Mouse (Mus musculus) forebrain, embryonic 12.5 days (tissue): ENCODE measurements at regions not wholly inside any gene's neighbourhood (a gene's known extent, or its start where the extent isn't known, plus 50 kb on each side); places are given as distances from the start of the nearest gene placed in this dataset.

Experiments used
- ATAC-seq: fragments of 200-750 bp; cut with Nextera tagmentation; 2 replicates; pipeline ENCODE4 v1.8.0; 2017; ENCODE audit warnings: moderate TSS enrichment; ENCODE audit not compliant: low FRiP score
- H3K27ac ChIP-seq: fragments of 300-500 bp; sonication (generic); 2 replicates; pipeline ENCODE4 v1.5.1; 2016; ENCODE audit warnings: mild to moderate bottlenecking
- H3K27me3 ChIP-seq: fragments of 300-500 bp; sonication (generic); 2 replicates; pipeline ENCODE4 v1.6.1; 2016; ENCODE audit warnings: mild to moderate bottlenecking
- H3K36me3 ChIP-seq: fragments of 300-500 bp; sonication (generic); replicated peaks from 2 replicates; pipeline ENCODE4 v1.6.1; 2016; ENCODE audit warnings: mild to moderate bottlenecking
- H3K4me1 ChIP-seq: fragments of 300-500 bp; sonication (generic); 2 replicates; pipeline ENCODE4 v1.6.1; 2016
- H3K4me2 ChIP-seq: fragments of 300-500 bp; sonication (generic); 2 replicates; pipeline ENCODE4 v1.6.1; 2016; ENCODE audit warnings: mild to moderate bottlenecking, moderate library complexity
- H3K4me3 ChIP-seq: fragments of 300-500 bp; sonication (generic); replicated peaks from 2 replicates; pipeline ENCODE4 v1.5.1; 2016; ENCODE audit warnings: mild to moderate bottlenecking
- H3K9ac ChIP-seq: fragments of 300-500 bp; sonication (generic); 2 replicates; pipeline ENCODE4 v1.6.1; 2016; ENCODE audit warnings: mild to moderate bottlenecking
- H3K9me3 ChIP-seq: fragments of 300-500 bp; sonication (generic); 2 replicates; pipeline ENCODE4 v1.6.1; 2016
- WGBS: fragments of 180-500 bp; shearing (Covaris S2); methylation state at CpG from one replicate; pipeline ENCODE4 v1.1.7; 2016; 5-methylcytosine and 5-hydroxymethylcytosine counted together

DNA sequence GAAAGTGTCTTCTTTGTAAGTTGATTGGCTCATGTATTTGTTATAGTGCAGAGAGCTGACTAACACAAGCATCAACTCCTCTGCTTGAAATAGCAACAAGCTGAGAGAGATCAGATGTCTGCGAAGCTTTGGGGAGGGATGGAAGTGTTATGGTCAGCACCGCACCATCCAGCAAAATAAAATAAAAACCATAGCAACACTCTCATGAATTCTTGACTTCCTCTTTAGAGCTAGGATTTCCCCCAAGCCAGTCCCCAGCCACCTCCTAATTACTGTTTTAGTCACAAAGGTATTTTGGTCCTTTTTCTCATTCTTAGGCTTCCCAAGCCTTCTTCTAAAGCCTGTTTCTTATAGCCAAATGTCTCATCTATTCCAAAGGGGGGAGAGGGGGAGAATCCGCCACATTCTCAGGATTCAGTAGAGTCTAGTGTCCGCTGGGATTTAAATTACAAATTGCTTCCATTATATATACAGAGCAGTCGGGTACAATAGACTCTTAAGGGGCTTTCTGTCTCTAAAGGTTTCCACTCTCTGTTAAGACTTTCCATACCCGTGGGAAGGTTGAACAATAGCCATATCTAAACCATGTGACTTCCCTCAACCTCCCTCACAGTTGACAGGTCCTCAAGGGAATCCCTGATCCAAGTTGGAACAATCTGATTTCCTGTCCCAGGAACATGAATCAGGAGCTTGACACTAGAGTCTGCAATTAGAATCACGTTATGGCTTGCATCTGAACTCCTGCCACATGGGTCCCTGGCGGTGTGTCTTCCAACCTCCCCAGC, 386.7 kb downstream of the Rapgef2 start:
- Histone ChIP-seq H3K9ac (no peak overlapping the region), H3K4me2 (no peak overlapping the region), H3K4me3 (no peak overlapping the region), H3K27ac (no peak overlapping the region), H3K27me3 (no peaks in the 10 kb centered on the region), H3K9me3 (no peaks in the 10 kb centered on the region), H3K36me3 (no peaks in the 10 kb centered on the region), H3K4me1 (peaks cover 26% of the 10 kb centered on the region)
- no peak for ATAC-seq
- WGBS = 57% methylated on average over 8 of the region's 8 CpGs

GRCm38 (mm10) chr3:78889326-78889725, 397.0 kb downstream of the Rapgef2 start:
- no peaks in the 10 kb centered on the region for H3K9me3 ChIP-seq
- H3K4me1 ChIP-seq = no peaks in the 10 kb centered on the region
- no peak overlapping the region for H3K4me3 ChIP-seq
- no peaks in the 10 kb centered on the region for H3K27me3 ChIP-seq
- H3K4me2 ChIP-seq = no peak overlapping the region
- H3K36me3 ChIP-seq = no peaks in the 10 kb centered on the region
- ATAC-seq = no peak
- no peak overlapping the region for H3K27ac ChIP-seq
- WGBS = 87% methylated on average over 3 of the region's 3 CpGs
- H3K9ac ChIP-seq = no peak overlapping the region

DNA sequence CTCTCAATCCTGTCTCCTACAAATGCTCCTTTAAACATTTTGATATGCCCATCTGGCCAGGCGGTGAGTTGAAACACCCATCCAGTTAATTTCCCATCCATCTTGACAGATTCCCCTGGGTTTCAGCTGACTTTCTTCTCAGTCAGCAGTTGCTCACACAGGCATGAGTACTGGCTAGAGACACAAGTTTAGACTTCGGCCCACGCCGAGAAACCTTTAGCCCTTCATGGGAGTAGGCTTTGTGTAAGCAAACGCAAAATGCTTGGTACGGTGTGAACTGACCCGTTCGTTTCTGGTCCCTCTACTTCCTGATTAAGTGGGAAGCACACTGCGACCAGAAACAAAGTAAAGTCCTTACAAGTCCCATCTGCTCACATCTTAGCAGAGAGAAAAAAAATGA, 401.6 kb downstream of the Rapgef2 start:
- no peaks in the 10 kb centered on the region for H3K4me1 ChIP-seq
- 90% methylated on average over 9 of the region's 9 CpGs for WGBS
- no peaks in the 10 kb centered on the region for H3K9me3 ChIP-seq
- no peak overlapping the region for H3K4me3 ChIP-seq
- no peak overlapping the region for H3K9ac ChIP-seq
- ATAC-seq = no peak
- no peaks in the 10 kb centered on the region for H3K27me3 ChIP-seq
- no peak overlapping the region for H3K27ac ChIP-seq
- no peaks in the 10 kb centered on the region for H3K36me3 ChIP-seq
- H3K4me2 ChIP-seq = no peak overlapping the region

DNA sequence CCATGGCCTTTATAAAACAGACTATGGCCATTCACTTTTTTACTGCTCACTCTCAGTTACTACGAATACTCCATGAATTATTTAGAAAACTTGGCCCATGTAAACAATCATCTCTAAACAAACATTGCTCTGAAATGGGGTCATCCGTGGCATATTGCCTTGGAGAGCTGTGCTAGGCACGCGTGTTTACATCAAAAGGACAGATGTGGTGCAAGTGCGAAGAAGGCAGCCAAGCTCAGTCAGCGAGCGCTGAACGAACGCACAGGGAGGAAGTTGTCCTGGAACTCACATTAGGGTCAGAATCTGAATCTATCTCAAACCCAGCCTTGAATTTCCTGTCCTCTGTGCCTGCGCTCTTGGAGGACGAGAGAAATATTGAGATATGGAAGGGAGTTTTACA, 402.3 kb downstream of the Rapgef2 start:
- H3K27me3 ChIP-seq = no peaks in the 10 kb centered on the region
- 90% methylated on average over 11 of the region's 11 CpGs for WGBS
- no peak for ATAC-seq

GRCm38 (mm10) chr3:78880072-78880471, 406.2 kb downstream of the Rapgef2 start:
- Histone ChIP-seq H3K9ac (no peak overlapping the region), H3K4me1 (peaks cover 3% of the 10 kb centered on the region; the same call in 1 of the 2 replicates), H3K4me3 (no peak overlapping the region), H3K27ac (no peak overlapping the region), H3K36me3 (no peaks in the 10 kb centered on the region), H3K9me3 (no peaks in the 10 kb centered on the region), H3K27me3 (no peaks in the 10 kb centered on the region), H3K4me2 (no peak overlapping the region)
- ATAC-seq = no peak
- whole genome bisulfite sequencing = 90% methylated on average over 13 of the region's 13 CpGs

More for the DNA sequence above, 402.3 kb downstream of the Rapgef2 start:
- Histone ChIP-seq H3K4me2 (no peak overlapping the region), H3K9ac (no peak overlapping the region), H3K36me3 (no peaks in the 10 kb centered on the region), H3K9me3 (no peaks in the 10 kb centered on the region), H3K4me3 (no peak overlapping the region), H3K27ac (no peak overlapping the region), H3K4me1 (no peaks in the 10 kb centered on the region)

GRCm38 (mm10) chr3:78877323-78877722, 409.0 kb downstream of the Rapgef2 start:
- no peak for ATAC-seq
- H3K36me3 ChIP-seq = no peaks in the 10 kb centered on the region
- H3K4me1 ChIP-seq = peaks cover 3% of the 10 kb centered on the region; the same call in 1 of the 2 replicates
- no peaks in the 10 kb centered on the region for H3K27me3 ChIP-seq
- no peak overlapping the region for H3K4me3 ChIP-seq
- no peak overlapping the region for H3K9ac ChIP-seq
- no peaks in the 10 kb centered on the region for H3K9me3 ChIP-seq
- WGBS = 13% methylated on average over 3 of the region's 3 CpGs
- H3K4me2 ChIP-seq = no peak overlapping the region
- no peak overlapping the region for H3K27ac ChIP-seq

- Histone ChIP-seq H3K27me3 (no peaks in the 10 kb centered on the region), H3K4me1 (peaks cover 14% of the 10 kb centered on the region), H3K36me3 (no peaks in the 10 kb centered on the region), H3K4me2 (no peak overlapping the region), H3K9me3 (no peaks in the 10 kb centered on the region), H3K4me3 (no peak overlapping the region), H3K27ac (no peak overlapping the region), H3K9ac (no peak overlapping the region)
- ATAC-seq = no peak; the same call in 1 of the 2 replicates
- WGBS = 47% methylated on average over 1 of the region's 1 CpGs
These were observed 419.4 kb downstream of the Rapgef2 start for GRCm38 (mm10) chr3:78866896-78867295.

DNA sequence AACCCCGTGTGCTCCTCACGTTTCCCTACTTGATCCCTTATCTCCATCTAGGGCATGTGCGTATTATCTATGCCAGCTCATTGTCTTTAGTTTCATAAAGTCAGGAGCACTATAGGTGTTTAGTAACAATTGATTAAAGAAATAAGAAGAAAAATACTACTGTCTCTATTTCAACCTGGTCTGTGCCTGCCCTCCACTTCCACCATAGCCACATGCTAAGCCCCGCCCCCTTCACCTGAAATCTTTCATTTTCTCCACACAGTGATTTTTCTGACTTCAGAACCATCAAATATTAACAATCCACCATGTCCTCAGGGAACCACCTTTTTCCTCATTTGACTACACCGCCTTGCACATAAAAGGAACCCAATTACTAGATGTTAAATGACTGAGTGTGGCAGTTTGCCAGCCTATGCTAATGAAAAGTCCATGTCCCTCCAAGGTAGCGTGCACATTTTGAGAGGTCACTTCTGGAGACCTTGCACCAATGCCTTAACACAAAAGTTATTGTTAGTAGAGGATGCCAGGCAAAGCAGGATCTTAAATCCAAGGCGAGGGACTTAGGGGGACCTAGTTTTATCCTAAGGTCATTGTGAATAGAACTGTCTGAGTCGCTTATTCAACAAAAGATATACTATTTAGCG, 420.1 kb downstream of the Rapgef2 start:
- peak; percentile 72; the same call in 1 of the 2 replicates for ATAC-seq

DNA sequence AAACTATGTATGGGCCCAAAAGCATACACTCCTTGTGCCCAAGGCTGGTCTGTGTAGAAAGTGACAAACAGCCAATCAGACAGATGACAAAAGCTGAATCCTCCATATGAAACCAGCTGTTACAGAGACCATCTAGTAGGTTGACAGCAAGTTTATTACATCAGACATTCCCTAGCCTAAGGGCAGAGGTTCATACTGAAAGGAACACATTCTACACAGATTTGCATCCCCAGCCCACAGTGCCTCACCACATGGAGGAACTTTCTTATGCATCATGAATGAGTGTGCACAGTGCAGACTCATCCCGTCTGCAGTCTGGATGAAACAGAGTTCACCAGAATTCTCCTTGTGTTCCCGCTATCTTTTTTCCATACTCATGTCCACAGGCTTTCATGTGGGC, 423.3 kb downstream of the Rapgef2 start:
- H3K4me1 ChIP-seq = peaks cover 14% of the 10 kb centered on the region
- H3K27me3 ChIP-seq = no peaks in the 10 kb centered on the region
- H3K9ac ChIP-seq = no peak overlapping the region
- no peak overlapping the region for H3K27ac ChIP-seq
- no peak overlapping the region for H3K4me3 ChIP-seq
- WGBS = 94% methylated on average over 2 of the region's 2 CpGs
- H3K36me3 ChIP-seq = no peaks in the 10 kb centered on the region
- no peak overlapping the region for H3K4me2 ChIP-seq
- ATAC-seq = no peak
- no peaks in the 10 kb centered on the region for H3K9me3 ChIP-seq

More for the DNA sequence above, 420.1 kb downstream of the Rapgef2 start:
- Histone ChIP-seq H3K4me2 (no peak overlapping the region), H3K4me1 (peaks cover 14% of the 10 kb centered on the region), H3K9ac (no peak overlapping the region), H3K36me3 (no peaks in the 10 kb centered on the region), H3K9me3 (no peaks in the 10 kb centered on the region), H3K4me3 (no peak overlapping the region), H3K27ac (no peak overlapping the region), H3K27me3 (no peaks in the 10 kb centered on the region)
- WGBS = 55% methylated on average over 9 of the region's 9 CpGs

DNA sequence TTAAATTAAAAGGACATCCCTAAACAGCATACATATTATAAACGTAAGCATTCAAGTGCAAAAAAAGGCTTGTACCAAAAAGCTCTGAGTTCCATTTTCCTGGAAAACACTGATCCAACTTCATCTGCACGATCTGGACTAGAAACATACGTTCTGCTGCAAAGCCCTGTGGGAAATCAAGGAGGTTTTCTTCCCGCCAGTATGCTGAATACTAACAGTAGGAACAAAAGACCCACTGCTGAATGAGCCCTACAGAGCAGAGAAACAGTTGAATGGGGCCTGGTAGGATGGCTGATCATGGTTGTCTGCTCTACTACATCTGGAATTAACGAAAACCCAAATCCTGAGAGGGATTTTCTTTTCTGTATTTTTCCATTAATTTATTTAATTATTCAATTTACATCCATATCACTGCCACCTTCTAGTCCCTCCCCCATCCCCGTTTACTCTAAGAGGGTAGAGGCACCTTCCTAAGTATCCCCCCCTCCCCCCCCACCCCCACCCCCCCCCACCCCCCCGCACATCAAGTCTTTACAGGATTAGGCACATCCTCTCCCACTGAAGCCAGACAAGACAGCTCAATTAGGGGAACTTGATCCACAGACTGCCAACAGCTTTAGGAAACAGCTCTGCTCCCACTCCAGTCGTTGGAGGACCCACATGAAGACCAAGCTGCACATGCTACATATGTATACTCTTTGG, 439.5 kb downstream of the Rapgef2 start:
- Histone ChIP-seq H3K4me2 (no peak overlapping the region), H3K27ac (no peak overlapping the region), H3K36me3 (no peaks in the 10 kb centered on the region), H3K4me1 (peaks cover 4% of the 10 kb centered on the region; the same call in 1 of the 2 replicates), H3K9ac (no peak overlapping the region), H3K4me3 (no peak overlapping the region), H3K27me3 (no peaks in the 10 kb centered on the region), H3K9me3 (no peaks in the 10 kb centered on the region)
- no peak for ATAC-seq
- 42% methylated on average over 8 of the region's 8 CpGs for WGBS

DNA sequence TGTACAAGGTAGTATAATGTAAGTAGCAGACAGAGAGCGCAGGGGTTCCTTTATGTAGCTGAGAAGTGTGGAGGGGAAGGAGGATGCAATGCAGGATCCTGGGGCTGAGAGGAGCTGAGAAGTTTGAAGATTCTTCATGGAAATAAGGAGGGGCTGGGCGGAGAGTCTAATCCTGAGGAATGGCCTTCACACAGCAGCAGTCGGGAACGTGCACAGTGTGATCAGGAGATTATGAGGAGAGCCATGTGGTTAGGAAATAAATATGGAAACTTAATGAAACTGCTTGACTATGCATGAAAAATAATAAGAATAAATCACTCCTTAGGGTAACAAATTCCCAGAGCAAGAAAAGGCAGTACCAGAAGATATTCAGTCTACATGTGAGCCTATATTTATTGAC, 445.1 kb downstream of the Rapgef2 start:
- no peak overlapping the region for H3K27ac ChIP-seq
- no peaks in the 10 kb centered on the region for H3K9me3 ChIP-seq
- H3K4me2 ChIP-seq = no peak overlapping the region
- ATAC-seq = no peak
- WGBS = 69% methylated on average over 4 of the region's 4 CpGs
- H3K4me1 ChIP-seq = no peaks in the 10 kb centered on the region
- no peaks in the 10 kb centered on the region for H3K27me3 ChIP-seq
- H3K36me3 ChIP-seq = no peaks in the 10 kb centered on the region
- no peak overlapping the region for H3K9ac ChIP-seq
- H3K4me3 ChIP-seq = no peak overlapping the region

DNA sequence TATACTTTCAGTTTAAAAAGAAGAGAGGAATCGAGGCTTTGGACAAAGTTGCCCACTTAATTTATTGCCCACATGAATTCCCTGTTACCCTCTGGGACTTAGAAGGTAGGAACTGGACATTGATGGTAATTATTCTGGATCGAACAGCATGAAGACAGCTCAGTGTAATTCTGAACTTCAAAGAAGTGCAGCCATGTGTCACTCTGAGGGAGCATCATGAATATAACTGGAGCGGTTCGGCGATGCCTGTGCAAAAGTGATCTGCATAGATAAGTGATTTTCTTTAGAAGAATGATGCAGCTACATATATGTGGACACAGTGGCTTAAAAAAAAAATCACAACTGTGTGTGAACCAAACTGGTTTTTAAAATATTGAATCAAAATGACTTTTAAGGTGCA, 449.5 kb downstream of the Rapgef2 start:
- WGBS = 80% methylated on average over 5 of the region's 5 CpGs
- no peak for ATAC-seq

More for the DNA sequence above, 449.5 kb downstream of the Rapgef2 start:
- H3K9me3 ChIP-seq = no peaks in the 10 kb centered on the region
- H3K27ac ChIP-seq = no peak overlapping the region
- no peak overlapping the region for H3K4me2 ChIP-seq
- H3K27me3 ChIP-seq = no peaks in the 10 kb centered on the region
- H3K4me1 ChIP-seq = no peaks in the 10 kb centered on the region
- H3K4me3 ChIP-seq = no peak overlapping the region
- no peak overlapping the region for H3K9ac ChIP-seq
- H3K36me3 ChIP-seq = no peaks in the 10 kb centered on the region
